Mouse (Mus musculus): ENCODE measurements around the gene Supt3.

Supt3 gene

GRCm38 (mm10) chr17:44782366-44782765, 5.4 kb downstream of the Supt3 start:
- DNase-seq (ENCODE audit: low spot score): no peak

GRCm38 (mm10) chr17:44783143-44783542, 6.2 kb downstream of the Supt3 start:
- no peak for DNase-seq (ENCODE audit: low spot score)

- DNase-seq (ENCODE audit: low spot score): peak; percentile 12
Observed at GRCm38 (mm10) chr17:44788982-44789747, 12.2 kb downstream of the Supt3 start.

- no peak for DNase-seq (ENCODE audit: low spot score)
Observed at GRCm38 (mm10) chr17:44792218-44792917, 15.4 kb downstream of the Supt3 start.

GRCm38 (mm10) chr17:44797331-44797730, 20.4 kb downstream of the Supt3 start:
- DNase-seq (ENCODE audit: low spot score): no peak

- DNase-seq (ENCODE audit: low spot score): no peak
Observed at GRCm38 (mm10) chr17:44807031-44807430, 30.1 kb downstream of the Supt3 start.

- peak; percentile 6 for DNase-seq (ENCODE audit: low spot score)
Observed at GRCm38 (mm10) chr17:44814508-44815175, 37.7 kb downstream of the Supt3 start, which contains the start of gene Runx2. Gene Runx2 (minus strand): TSS chr17:44814797.

GRCm38 (mm10) chr17:44818825-44819224, 41.9 kb downstream of the Supt3 start:
- DNase-seq (ENCODE audit: low spot score): no peak

GRCm38 (mm10) chr17:44819816-44820215, 42.9 kb downstream of the Supt3 start:
- DNase-seq (ENCODE audit: low spot score): no peak

- no peak for DNase-seq (ENCODE audit: low spot score)
Observed at GRCm38 (mm10) chr17:44821940-44822339, 45.0 kb downstream of the Supt3 start.

GRCm38 (mm10) chr17:44827124-44827523, 50.2 kb downstream of the Supt3 start:
- DNase-seq (ENCODE audit: low spot score): no peak

GRCm38 (mm10) chr17:44827964-44828363, 51.0 kb downstream of the Supt3 start:
- DNase-seq (ENCODE audit: low spot score): no peak

- DNase-seq (ENCODE audit: low spot score): no peak
Observed at GRCm38 (mm10) chr17:44829587-44829986, 52.6 kb downstream of the Supt3 start.

- no peak for DNase-seq (ENCODE audit: low spot score)
Observed at GRCm38 (mm10) chr17:44831201-44831600, 54.2 kb downstream of the Supt3 start.

- DNase-seq (ENCODE audit: low spot score): no peak
Observed at GRCm38 (mm10) chr17:44842184-44842583, 65.2 kb downstream of the Supt3 start.

GRCm38 (mm10) chr17:44863165-44863564, 86.2 kb downstream of the Supt3 start:
- DNase-seq (ENCODE audit: low spot score): no peak

GRCm38 (mm10) chr17:44893592-44893991, 116.6 kb downstream of the Supt3 start:
- DNase-seq (ENCODE audit: low spot score): no peak

GRCm38 (mm10) chr17:44943536-44944090, 166.7 kb downstream of the Supt3 start:
- DNase-seq (ENCODE audit: low spot score): no peak

GRCm38 (mm10) chr17:44945333-44945732, 168.4 kb downstream of the Supt3 start:
- DNase-seq (ENCODE audit: low spot score): no peak

- no peak for DNase-seq (ENCODE audit: low spot score)
Observed at GRCm38 (mm10) chr17:44948321-44948720, 171.4 kb downstream of the Supt3 start.

- DNase-seq (ENCODE audit: low spot score): no peak
Observed at GRCm38 (mm10) chr17:44956671-44957070, 179.7 kb downstream of the Supt3 start.

GRCm38 (mm10) chr17:44963051-44963798, 186.3 kb downstream of the Supt3 start:
- no peak for DNase-seq (ENCODE audit: low spot score)
